Mouse (Mus musculus) gonadal fat pad, adult 2 months (tissue): ENCODE measurements at regions not wholly inside any gene's neighbourhood (a gene's known extent, or its start where the extent isn't known, plus 50 kb on each side); places are given as distances from the start of the nearest gene placed in this dataset.
"Not testable (repeated sequence)": the region's sequence is repeated elsewhere in the genome, so short reads cannot be mapped to it uniquely, and the experiment has no call there.

Experiments
- DNase-seq: peaks from one replicate; pipeline ENCODE4 v3.0.0-alpha.2; 2012; ENCODE audit warnings: low read depth

DNA sequence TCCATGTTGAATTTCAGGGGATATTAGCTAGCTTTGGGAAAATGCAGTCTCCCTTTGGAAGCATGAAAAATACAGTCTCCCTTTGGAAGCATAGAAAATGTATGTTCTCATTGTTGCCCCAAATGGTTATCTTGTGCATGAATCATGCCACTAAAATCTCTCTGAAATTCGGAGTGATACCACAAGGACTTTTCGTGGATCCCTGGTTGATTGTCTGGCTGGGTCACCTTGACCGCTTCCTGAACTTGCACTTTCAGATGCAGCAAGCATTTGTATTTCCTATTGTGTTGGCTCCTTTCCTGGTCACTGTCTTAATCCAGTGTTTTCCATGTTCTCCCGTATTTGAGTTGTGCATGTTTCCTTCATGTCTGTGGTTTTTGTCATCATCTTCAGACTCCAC is 986.6 kb downstream of the Ttll7 start:
- DNase-seq, result no peak

GRCm38 (mm10) chr3:147835716-147836115 is 983.5 kb downstream of the Ttll7 start:
- no peak for DNase-seq

GRCm38 (mm10) chr3:147825337-147825736 is 973.2 kb downstream of the Ttll7 start:
- DNase-seq, result no peak

DNA sequence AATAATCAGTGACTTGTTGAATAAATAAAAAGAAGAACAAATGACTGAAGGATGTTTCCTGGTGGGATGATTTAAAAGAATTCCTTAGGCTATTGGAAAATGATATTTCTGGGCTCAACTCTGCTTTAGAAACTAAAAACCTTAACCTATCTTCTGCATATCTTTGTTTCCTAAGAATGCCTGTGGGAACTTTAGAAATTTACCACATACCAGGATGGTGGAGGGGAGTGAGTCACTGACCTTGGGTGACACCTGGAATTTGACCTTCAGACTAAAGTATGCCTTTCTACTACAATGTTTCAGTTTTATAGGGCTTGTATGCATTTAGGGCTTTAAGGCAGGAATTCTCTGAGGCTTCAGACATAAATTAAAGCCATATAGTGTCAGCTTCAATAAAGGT is 972.3 kb downstream of the Ttll7 start:
- no peak for DNase-seq

DNA sequence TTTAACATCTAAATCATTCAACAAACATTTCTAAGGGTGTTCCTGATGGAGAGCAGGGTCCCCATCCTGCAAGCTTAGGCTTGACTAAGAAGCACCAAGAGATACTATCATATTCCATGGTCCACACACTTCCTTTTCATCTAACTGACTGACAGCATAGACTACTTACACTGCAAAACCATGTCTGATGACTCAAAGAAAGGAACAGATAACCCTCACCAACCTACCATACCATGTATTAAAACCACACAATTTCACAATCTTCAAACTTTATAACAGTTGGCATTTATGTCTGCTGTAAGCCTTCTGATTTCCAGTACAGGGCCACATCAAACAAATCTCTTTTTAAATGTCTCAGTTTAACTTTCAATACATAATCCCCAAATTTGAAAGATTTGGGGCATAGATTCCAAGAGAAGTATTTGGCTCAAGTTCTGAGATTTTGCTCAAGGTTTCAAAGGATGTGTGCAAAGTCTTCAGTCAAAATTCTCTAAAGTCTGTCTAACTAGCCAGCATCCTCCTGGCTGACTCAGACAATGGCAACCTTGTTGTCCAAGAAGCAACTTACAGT is 962.0 kb downstream of the Ttll7 start:
- no peak for DNase-seq

GRCm38 (mm10) chr3:147802546-147802945 is 950.4 kb downstream of the Ttll7 start:
- no peak for DNase-seq

DNA sequence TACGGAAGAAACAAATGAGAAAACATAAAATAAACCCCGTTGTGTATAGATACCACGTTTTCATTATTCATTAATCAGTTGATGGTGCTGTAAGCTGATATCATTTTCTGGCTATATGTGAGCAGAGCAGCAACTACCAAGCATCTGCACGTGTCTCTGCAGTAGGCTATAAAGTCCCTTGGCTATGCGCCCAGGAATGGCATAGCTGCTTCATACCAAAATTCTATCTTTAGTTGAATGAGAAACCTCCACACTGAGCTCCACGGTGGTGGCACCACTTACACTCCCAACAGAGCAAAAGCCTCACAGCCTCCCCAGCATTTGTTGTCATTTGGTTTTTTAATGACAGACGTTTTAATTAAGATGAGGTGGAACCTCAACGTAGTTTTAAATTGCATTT is 944.4 kb downstream of the Ttll7 start:
- DNase-seq, result no peak

GRCm38 (mm10) chr3:147795116-147795515 is 942.9 kb downstream of the Ttll7 start:
- no peak for DNase-seq

- no peak for DNase-seq
These were observed 934.4 kb downstream of the Ttll7 start for GRCm38 (mm10) chr3:147786555-147786954.

DNA sequence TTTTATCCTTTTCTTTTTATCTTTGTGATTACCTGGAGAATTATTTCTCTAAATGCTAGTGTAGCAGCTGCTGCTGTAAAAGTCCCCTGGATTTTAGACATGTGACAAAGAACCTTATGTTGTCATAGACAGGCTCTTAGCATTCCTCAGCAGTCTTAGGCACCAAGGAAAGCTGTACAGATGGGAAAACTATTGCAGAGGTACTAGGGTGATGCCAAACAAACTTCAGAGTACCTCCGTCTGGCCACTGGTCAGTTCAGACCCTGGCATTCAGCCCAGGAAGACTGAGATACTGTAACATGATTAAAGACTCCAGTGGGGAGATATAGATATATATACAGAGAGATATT is 898.6 kb downstream of the Ttll7 start:
- DNase-seq, result no peak

GRCm38 (mm10) chr3:147749939-147750841 is 898.0 kb downstream of the Ttll7 start:
- DNase-seq, result no peak

DNA sequence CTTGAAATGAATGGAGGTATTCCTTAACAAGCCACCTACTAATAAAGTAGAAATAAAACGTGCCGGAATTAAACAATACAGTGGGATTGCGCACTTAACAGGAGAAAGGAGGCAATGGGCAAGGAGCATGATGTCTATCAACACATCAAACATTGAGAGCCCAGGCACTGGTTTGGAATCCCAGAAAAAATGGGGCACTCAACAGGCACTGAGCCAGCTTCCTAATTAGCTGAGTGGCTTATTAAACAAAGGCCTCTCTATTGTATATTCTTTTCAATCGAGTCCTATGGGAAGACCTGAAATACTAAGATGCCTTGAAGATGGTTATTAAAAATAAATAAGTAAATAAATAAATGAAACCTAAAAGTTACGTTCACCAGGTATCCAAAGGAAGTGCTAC is 897.3 kb downstream of the Ttll7 start:
- no peak for DNase-seq

GRCm38 (mm10) chr3:147736673-147737439 is 884.7 kb downstream of the Ttll7 start:
- no peak for DNase-seq

- DNase-seq, result no peak
These were observed 864.2 kb downstream of the Ttll7 start for GRCm38 (mm10) chr3:147716391-147716790.

DNA sequence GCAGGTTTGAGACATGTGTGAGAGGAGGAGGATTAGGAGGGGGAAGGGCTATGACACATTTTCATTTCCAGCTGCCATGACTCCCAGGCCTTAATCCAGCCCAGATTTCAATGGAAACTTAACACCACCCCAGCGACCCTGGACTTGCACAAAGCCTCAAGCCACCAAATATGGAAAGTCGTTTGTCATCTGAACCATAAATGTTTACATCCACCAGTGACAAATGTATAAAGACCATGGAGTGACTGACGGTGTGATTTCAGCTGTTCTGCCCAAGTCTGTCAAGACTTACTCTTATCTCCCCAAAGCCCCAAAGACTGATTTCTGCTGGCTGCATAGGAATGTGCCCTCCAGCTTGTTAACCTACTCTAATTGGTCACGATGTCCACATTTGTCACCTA is 855.2 kb downstream of the Ttll7 start:
- no peak for DNase-seq

GRCm38 (mm10) chr3:147683730-147684129 is 831.6 kb downstream of the Ttll7 start:
- DNase-seq, result no peak

DNA sequence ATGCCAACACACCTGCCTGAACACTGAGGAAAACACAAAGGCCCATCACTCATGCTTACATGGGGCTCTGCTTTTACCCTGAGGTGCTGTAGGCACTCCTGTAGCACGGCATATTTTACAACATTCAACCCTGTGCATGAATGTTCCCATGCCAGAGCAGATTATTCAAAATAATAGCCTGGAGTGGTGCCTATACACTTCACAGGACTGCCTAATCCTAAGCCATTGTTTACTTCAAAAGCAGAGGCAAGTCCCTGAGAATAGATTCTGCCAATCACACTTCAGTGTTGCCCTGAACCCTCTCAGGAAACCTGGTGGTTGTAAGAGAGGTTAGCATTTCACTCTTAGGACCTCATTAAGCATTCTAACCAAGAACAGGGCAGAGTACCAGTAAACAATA is 828.1 kb downstream of the Ttll7 start:
- DNase-seq, result no peak

DNA sequence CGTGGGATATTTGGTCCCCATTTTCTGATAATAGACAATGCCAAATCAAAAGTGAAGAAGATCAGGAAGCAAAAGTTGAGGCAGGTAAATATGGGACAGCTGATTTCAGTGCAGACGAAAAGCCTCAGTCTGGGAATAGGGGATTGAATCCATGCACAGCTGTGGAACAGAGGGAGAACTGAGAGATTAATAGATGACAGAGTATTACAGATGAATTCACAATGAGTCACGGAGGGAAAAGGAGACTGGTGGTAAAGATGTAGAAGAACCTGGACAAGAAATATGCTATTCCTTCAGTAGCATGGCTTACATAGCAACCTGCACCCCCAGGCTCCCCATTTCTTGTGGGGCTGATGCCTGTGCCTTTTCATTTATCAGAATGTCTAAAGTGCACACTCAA is 810.4 kb downstream of the Ttll7 start:
- no peak for DNase-seq

DNA sequence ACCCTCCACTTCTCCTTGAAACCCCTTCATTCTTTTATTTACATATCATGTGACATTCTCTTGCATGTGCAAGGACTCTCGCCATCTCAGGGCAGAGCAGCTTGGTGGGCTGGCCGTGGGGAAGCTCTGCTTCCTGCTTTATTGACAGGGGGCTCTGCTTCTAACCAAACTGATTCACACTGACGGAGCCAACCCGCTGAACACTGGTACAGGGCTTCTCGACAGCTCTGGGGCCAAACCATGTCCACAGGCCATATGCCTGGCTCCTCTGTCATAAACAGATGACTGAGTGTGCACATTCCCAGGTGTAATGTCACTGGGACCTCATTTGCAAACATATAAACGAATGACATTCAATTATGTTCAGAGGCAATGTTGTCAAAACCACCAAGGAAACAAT is 800.7 kb downstream of the Ttll7 start:
- no peak for DNase-seq

DNA sequence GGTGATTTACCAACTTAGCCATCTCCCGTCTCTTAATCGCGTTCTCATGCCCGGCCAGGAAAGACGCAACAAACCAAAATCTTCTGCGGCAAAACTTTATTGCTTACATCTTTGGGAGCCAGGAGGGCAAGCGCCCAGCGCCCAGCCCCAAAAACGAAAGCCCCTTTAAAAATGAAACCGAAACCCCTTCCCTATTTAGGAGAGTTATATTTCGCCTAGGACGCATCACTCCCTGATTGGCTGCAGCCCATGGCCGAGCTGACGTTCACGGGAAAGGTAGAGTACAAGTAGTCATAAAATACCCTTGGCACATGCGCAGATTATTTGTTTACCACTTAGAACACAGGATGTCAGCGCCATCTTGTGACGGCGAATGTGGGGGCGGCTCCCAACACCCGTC is 783.3 kb downstream of the Ttll7 start:
- DNase-seq, result not testable (repeated sequence)

- DNase-seq, result no peak
These were observed 779.0 kb downstream of the Ttll7 start for GRCm38 (mm10) chr3:147631151-147631550.

DNA sequence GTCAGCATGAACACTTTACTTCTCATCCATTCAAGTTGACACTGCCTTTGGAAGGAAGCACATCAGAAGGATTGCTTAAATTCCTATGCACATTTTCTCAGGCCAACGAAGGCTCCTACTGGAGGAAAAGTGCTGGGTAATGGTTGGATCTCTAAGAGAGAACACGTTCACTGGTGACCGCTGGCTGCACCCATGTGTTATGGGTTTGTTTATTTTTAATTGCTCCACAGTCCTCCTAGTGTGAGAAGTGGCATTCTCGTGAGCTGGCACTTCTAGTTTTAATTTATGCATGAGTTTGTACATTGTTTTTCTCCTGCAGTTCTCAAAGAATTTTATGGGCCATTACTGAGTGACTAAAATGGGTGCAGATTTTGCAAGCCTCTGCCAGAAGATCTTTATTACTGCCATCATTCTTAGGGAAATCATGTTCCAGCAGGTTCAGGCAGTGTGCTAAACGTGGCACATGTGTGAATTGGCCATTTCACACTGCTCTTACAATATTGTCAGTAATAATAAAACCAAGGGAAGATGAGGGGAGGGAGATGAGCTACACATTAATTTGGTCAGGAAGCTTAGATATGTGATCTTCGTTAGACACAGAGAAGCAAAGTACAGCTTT is 731.6 kb downstream of the Ttll7 start:
- DNase-seq, result no peak
